Mouse (Mus musculus): Measurements from ENCODE around the gene Dclk1. TPM values are rescaled to one million over a fixed set of nuclear protein-coding genes. Genes with fewer than 3 reads are reported as not detected.

Dclk1 gene
- total RNA-seq, 4 experiments from 2014 or later: 2.0 to 3.1 (median 2.5) TPM

DNA sequence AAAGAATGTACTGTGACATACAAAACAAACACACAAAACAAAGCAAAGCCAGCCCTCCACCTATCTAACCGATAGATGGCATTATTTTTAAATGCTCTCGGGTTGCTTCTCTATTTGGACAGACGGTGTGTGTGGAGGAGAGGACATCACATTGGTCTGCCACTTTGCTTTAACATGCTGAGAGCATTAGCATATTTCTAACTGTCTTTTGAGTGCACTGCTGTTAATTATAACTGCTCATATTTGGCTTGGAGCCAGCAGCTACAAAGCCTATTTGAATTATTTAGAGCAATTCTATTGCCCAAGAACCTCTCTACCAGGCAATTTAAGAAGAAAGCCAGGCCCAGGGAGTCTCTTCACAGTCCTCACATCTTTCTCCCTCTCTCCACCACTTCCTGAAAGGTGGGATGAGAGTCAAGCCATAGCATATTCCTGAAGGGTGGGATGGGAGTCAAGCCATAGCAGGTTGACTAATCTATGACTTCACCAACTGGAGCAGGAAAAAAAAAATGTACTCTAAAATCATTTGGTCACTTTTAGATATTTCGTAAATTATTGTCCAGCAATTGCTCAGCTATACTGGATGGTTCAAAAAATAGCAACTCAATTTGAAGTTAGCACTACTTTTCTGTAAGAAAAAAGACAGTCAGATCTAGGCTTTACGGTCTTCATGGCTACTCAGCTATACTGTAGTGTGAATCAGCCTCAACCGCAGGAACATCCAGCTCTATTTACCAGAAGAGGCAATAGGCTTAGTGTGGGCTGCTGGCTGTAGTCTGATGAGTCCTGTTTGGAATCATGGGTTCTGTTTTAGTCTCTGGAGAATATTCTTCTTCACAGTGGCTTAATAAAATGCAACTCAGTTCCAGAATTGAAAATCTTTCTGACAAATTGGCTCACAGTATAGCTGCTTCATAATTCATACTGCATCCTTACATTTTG, 155.9 kb downstream of the Dclk1 start:
- DNase-seq (ENCODE audit: low spot score in 2 of 2): no peak

DNA sequence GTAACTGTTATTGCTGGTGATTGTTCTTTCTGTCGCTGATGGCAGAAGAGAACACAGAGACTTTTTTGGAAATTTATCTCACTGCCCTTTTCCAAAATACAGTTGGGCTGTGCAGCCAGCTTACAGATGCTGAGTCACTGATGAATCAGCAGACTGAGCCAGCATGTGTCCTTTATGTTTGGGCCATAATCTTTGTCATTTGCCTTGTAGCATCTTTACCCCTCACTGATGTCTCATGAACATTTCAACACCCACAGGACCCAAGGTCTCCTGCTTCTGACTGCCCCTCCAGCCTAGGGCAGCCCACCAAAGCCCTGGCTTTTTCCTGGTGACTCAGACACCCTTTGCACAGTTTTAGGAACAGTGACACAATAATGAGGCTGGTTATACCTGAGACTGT, 159.1 kb downstream of the Dclk1 start:
- no peak for DNase-seq (ENCODE audit: low spot score in 2 of 2)

DNA sequence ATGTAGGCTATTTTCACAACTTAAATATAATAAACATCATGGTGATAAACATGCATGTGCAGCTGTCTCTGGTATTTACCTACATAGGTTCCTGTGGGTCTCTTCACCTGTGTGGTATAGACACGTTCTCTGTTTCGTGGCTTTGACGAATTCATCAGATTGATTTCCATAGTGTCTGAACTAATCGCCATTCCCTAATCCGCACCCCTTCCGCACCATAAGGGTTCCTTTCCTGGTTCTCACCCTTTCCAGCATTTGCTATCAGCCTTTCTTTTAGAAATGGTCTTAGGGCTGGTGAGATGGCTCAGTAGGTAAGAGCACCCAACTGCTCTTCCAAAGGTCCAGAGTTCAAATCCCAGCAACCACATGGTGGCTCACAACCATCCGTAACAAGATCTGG, 162.6 kb downstream of the Dclk1 start:
- DNase-seq (ENCODE audit: low spot score in 2 of 2): no peak

DNA sequence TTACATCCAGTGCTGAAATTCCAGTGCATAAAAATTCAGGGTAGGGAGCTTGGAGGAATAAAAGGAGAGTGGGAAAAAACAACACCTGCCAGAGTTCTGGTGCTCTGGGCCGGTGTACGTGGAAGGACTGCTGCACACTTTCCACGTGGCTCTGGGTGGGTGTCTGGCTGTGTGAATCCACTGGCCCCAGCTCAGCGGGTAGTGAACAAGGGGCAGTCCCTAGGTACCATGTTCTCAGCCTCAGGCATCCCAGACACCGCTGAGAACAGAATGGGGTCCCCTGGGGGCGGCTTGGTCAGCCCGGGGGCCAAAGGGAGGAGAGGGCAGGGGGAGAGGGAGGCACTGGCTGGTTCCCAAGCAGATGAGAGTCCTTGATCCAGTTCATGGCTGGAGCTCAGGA, 164.5 kb downstream of the Dclk1 start:
- DNase-seq (ENCODE audit: low spot score in 2 of 2): no peak

DNA sequence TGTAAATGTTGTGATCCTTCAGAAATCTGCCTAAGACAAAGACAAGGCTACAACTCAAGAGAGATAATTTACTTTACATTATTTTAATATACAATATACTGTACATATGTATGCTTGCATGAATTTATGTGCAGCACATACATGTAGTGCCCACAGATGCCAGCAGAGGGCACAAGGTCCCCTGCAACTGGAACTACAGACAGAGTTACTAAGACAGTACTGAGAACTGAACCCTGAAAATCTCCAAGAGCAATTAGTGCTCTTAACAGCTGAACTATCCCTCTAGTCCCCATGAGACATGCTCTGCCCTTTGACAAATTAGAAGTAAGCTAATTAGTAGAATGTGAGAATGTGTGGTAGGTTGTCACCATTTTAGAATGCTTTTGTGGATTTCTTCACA, 169.4 kb downstream of the Dclk1 start:
- DNase-seq (ENCODE audit: low spot score in 2 of 2): no peak

DNA sequence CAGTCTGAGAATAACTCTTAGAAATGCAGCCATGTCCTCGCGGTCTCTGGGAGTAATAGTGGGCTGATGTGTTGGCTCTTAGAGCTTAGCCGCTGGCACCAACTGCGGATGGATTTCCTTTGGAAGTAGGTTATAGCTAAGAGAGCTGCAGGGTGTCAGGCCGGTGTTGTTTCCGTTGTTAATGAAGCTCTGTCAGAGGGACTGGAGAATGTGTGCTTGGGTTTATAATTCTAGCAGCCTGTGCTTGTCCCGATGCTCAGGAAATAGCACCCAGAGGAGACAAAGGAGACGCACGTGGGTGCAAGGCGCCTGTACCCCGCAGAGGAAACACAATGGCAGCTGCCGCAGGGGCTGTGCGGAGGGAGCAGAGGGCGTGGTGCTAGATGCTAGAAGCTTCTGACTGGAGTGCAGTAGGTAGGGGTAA, 173.4 kb downstream of the Dclk1 start:
- DNase-seq (ENCODE audit: low spot score in 2 of 2): no peak

DNA sequence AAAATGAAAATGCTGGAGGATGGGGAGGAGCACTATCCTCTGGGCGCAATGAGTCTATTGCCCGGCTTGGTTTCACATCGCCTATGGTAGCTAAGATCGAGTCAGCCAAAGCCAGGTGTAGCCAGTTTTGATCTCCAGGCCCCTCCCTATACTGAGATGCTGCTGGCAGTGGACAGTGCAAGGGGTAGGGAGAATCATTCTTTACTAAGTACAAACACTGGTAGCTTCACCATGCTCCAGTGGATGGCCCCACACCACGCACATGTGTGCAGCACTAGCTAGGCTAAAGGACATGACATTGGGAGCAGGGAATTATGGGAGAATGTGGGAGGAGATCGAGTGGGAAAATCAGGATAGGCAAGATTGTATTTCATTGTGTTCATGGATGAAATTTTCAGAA, 176.7 kb downstream of the Dclk1 start:
- no peak for DNase-seq (ENCODE audit: low spot score in 2 of 2)

DNA sequence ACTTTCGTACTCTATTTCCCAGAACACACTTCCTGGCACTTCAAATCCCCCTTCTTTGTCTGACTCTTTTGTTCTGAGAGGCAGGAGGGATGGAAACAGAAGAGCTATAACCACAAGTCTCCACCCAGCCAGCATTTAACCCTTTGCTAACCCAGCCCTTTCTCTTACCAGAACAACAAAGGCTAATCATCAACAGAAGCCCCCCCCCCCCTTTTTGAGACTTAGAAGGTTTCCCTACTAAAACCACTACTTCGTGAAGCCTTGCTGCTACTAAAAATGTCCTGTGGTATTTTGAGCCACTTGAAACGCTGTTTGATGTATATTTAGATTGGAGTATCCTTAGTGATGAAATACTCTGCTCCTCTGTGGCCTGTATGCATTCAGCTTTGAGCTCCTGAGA, 177.2 kb downstream of the Dclk1 start:
- DNase-seq (ENCODE audit: low spot score in 2 of 2): no peak

DNA sequence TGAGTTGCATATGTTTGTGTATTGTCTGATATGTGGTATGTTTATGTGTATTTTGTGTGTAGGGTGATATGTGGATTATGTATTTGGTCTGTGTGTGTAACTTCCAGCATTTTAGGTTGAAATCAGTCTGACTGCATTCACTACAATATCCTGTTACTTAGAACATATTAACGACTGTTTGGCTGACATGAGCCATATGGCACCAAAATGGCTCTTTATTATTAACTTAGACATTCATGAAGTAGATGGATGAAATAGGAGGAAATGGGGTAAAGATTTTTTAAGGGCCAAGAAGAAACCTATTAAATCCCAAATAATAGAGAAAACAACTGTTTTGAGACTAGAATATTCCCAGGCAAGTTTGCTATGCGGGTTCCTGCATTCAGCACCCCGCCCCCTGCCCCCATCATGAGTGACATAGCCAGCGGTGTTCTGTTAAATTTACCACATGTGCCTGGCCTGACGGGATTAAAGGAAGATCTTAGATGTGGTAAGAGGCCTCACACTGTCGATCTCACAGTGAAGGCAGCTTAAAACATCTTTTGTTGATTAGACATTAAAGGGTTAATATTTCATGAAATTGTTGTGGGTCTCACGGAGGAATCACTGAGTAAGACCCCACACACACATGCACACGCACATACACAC, 178.4 kb downstream of the Dclk1 start:
- no peak for DNase-seq (ENCODE audit: low spot score in 2 of 2)

DNA sequence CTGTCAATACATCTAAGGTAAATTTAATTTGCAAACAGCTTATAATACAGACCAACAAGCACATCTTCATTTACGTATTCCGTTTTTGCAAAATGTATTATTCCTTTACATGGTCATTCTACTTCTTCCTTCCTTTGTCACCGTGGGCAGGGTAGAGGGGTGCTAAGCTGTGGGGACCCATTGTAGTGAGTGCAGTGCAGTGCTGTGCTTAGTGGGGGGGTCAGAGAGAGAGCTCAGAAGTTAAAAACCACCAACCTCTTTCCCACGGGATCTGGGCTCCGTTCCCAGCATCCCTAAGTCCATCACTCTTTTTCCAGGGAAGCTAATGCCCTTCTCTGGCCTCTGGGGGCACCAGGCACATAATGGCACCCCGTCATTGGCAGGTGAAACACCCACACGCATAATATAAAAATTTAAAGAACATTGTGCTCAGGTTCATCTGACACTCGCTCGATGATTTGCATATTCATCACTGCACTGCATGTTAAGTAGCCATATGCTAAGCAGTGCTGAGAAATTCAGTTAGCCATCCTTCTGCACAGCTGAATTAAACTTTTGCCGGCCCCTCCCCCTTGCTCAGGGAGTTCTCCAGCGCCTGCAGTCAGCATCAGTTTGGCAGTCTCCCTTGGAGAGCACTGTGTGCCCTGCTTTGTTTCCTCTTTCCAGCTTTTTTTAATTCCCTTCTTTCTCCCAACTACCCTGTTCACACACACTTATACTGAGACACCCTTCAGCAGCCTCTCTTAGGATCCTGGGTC, 181.7 kb downstream of the Dclk1 start:
- no peak for DNase-seq (ENCODE audit: low spot score in 2 of 2)

DNA sequence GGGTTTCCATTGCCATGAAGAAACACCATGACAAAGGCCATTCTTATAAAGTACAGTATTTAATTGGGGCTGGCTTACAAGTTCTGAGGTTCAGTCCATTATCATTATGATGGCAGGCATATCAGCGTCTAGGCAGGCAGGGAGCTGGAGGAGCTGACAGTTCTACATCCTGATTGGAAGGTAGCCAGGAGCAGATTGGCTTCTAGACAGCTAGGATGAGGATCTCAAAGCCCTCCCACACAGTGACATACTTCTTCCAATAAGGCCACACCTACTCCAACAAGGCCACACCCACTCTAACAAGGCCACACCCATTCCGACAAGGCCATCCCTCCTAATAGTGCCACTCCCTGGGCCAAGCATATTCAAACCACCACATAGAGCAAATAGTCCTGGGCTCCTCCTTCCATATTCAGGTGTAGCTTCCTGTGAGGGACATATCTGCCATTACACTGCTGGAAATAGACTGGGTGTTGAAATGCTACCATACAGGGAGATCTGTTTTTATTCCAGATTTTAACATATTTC, 187.9 kb downstream of the Dclk1 start:
- DNase-seq (ENCODE audit: low spot score in 2 of 2): no peak

DNA sequence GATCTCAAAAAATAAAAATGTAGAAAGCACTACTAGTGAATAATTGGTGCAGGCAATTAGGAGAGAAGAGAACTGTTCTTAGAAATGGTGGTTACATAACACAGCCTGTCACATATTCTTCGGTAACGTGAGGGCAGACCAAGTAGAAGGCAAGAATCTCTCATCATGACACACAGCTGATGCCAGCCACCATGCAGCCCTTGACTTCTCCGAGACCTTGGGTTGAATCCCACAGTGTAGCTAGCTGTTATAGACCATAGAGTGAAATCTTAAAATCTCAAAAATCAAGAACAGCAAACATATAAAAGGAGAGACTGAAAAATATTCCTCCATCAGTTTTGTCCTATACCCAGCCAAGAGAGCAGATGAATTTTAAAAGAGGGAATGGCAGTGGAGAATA, 189.1 kb downstream of the Dclk1 start:
- no peak for DNase-seq (ENCODE audit: low spot score in 2 of 2)

DNA sequence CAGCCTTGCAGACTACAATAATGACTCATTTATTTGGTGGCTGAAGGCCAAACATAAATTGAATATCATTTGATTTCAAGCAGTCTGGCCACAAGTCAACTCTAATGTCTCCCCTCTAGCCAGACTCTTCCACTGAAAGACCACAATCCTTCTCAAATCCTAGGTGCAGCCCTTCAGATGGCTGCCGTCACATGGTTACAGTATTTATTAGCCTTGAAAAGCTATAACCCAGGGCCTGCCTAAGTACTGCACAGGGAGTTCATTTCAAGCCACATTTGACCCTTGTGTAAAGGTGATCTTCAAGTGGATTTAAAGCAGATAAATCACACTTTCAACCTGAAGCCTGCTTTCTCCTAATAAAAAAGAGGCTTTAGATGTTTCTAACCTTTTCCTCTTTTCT, 192.1 kb downstream of the Dclk1 start:
- no peak for DNase-seq (ENCODE audit: low spot score in 2 of 2)

DNA sequence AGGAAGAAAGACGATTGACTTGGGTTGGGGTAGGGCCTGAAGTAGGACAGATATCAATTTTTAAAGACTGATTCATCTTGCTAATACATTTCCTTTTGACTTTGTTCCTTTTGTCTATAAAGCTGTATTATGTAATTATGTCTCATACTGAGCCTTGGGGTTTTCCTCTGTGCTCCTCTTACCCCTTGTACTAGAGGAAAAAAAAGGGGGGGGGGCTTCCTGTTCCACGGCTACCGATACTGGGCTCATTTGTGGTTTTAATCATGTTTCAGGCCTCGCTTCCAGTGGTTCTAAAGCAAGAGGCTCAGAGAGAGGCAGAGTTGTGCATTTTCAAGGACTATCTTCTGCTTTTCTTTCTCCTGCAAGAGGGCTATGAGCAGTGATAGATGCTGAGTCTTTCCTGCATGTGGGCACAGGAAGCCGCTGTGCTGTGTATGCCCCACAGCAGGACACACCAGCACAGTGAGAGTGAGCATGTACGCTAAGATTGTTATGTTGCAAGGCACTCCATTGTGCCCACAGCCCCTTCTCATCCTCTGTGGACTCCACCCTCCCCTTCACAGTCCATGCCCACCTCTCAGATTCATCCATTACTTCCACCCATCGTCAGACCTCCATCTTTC, 196.8 kb downstream of the Dclk1 start:
- no peak for DNase-seq (ENCODE audit: low spot score in 2 of 2)

DNA sequence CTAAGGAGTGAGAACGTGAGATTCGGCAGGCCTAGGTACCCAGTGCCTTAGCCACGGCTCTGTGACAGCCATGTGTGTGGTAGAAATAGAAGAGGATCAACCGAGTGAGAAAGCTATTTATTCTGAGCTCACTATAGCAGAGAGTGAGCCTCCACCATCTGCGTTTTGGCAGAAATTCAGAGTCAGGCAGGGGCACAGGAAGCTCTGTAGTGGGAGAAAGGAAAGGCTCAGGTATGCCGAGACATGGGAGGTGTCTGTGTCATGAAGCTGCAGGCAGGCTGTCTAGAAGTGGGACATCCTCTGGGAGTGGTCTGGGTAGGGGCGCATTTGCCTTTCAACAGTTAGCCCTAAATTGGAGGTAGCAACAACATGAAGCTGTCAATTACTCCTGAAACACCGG, 198.2 kb downstream of the Dclk1 start:
- no peak for DNase-seq (ENCODE audit: low spot score in 2 of 2)

DNA sequence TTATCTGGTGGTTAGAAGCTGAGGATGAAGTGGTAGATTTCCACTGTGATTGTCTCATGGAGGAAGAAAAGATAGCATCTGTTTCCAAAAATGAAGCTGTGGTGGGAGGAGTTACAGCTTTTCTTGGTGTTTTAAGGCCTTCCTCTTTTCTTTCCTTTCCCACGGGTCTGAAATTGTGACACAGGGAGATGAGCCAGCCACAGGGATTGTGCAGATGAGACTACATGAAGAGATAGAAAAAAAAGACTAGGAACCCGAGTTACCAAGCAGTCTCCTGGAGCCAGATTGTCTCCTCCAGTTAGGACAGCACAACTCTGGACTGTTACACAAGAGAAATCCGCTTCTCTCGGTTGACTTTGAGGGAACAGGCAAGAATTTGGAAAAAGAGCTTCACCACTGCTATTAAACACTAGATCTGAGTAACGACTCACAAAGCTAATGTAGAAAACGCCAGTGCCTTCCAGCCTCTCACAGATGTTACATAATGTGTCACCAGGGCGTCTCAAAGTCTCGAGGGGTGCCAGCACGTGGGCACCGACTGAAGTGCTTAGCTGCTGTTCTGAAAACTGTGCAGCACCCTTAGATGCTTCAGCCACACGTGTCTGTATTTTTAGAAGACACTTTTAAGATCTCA, 200.0 kb downstream of the Dclk1 start:
- DNase-seq (ENCODE audit: low spot score in 2 of 2): no peak

DNA sequence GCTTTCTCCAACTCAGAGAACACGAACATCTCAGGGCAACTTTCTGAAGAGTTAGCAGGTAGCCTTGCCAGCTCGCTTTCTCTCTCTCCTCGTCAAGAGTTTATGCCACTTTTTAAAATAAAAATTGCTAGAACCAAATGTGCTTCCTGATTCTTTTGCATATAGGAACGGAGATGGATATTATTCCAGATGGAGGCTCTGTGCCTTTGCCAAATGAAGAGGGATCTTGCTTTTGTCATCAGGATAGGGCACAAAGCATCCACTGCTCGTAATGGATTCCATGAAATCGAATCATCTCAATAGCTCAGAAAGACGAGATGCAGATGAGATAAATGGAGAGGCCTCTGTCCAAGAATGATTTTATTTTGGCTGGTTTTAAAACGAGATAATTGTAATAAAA, 201.1 kb downstream of the Dclk1 start:
- no peak for DNase-seq (ENCODE audit: low spot score in 2 of 2)

DNA sequence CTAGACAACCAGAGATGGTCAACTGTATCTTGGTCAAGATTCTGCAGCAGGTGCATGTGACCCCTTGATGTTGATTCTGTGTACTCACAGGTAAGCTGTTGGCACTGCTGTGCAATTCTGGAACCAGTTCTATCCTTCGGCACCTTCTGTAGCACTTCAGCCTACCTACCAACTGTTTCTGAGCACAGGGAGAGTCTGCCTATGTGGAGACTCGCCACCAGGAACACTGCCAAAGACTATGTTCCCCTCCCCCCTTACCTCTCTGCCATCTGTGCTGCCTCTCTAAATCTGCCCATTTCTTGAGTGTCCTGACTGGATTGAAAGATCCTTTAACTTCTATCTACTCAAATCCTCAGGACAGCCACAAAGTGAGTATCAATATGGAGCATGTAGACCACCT, 201.6 kb downstream of the Dclk1 start:
- DNase-seq (ENCODE audit: low spot score in 2 of 2): no peak

DNA sequence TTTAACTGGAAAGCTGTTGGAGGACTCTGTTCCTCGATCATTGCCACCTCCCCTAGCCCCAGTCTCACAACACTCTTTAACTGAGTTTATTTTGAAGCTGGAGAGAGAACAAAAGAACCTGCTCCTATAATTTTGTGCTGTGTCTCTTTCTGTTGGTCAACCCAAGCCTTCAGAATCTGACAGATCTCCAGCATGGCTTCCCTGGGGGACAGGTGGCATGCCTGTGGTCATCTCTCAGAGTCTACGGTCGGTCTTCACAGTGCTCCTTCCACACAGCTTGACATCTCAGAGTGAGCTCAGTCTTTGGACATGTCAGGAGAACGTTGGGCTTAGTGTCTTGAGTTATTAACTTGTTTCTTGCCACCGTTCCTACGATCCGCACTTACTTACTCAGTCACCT, 204.5 kb downstream of the Dclk1 start:
- no peak for DNase-seq (ENCODE audit: low spot score in 2 of 2)

DNA sequence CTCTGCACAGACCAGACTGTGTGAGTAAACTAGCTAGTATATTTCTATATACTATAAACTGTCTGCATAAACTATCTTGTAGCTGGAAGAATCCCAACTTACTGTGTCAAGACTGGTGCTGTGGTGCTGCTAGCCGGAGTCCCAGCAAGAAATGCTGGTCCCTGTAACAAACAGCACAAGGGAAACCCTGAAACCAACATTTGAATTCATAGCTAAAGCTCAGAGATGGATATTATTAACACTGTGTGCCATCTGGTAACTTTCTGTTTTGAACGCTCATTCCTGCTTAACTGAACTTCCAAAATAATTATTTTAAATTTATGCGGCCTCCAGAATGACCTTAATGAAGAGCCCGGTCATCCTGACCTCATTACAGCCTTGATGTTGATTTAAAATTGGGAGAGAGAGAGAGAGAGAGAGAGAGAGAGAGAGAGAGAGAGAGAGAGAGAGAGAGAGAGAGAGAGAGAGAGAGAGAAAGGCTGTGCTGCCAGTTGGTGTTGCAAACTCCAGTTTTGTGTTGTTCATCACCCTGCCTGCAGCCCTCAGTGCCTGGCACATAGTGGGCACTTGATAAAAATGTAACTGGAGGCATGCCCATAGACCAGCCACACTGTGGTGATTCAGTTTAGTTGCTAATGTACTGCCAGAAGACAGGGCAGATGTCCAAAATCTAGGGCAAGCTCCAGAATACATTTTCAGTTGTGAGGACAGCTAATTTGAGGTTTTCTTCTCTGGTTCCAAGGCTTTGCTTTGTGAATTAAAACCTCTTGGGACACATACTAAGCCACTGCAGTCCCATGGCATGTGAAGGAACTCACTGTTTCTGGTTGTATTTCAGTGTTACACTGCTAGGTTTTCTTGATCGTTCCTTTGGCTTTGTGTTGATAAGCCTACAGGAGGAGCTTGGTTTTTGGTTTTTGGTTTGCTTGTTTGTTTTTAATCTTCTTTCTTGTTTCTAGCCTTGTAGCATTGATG, 205.6 kb downstream of the Dclk1 start:
- DNase-seq (ENCODE audit: low spot score in 2 of 2): no peak
